Mouse (Mus musculus) intestine, embryonic 16.5 days (tissue): Measurements from ENCODE around the gene Ldlrad2. TPM values are rescaled to one million over a fixed set of nuclear protein-coding genes. Genes with fewer than 3 reads are reported as not detected.

Experiments used
- ATAC-seq: fragments of 200-750 bp; cut with Nextera tagmentation; 2 replicates; pipeline ENCODE4 v1.8.0; 2017; ENCODE audit warnings: moderate TSS enrichment, moderate library complexity
- H3K27ac ChIP-seq: fragments of 300-500 bp; sonication (generic); 2 replicates; pipeline ENCODE4 v1.5.1; 2014; ENCODE audit warnings: mild to moderate bottlenecking, low read length
- H3K27me3 ChIP-seq: fragments of 300-500 bp; sonication (generic); replicated peaks from 2 replicates; pipeline ENCODE4 v1.6.1; 2014; ENCODE audit warnings: low read length, control low read depth, mixed read lengths; ENCODE audit not compliant: control insufficient read depth, insufficient read depth
- H3K36me3 ChIP-seq: fragments of 300-500 bp; sonication (generic); 2 replicates; pipeline ENCODE4 v1.6.1; 2014; ENCODE audit warnings: low read length, control low read depth; ENCODE audit not compliant: control insufficient read depth, insufficient read depth
- H3K4me1 ChIP-seq: fragments of 300-500 bp; sonication (generic); 2 replicates; pipeline ENCODE4 v1.6.1; 2014; ENCODE audit warnings: low read length, control low read depth, mixed read lengths; ENCODE audit not compliant: control insufficient read depth, insufficient read depth
- H3K4me2 ChIP-seq: fragments of 300-500 bp; sonication (generic); 2 replicates; pipeline ENCODE4 v1.6.1; 2014; ENCODE audit warnings: low read depth, low read length, control low read depth
- H3K4me3 ChIP-seq: fragments of 300-500 bp; sonication (generic); 2 replicates; pipeline ENCODE4 v1.5.1; 2014; ENCODE audit warnings: mild to moderate bottlenecking, low read length
- H3K9ac ChIP-seq: fragments of 300-500 bp; sonication (generic); 2 replicates; pipeline ENCODE4 v1.6.1; 2014; ENCODE audit warnings: low read depth, low read length
- H3K9me3 ChIP-seq: fragments of 300-500 bp; sonication (generic); 2 replicates; pipeline ENCODE4 v1.6.1; 2016; ENCODE audit warnings: low read length, control low read depth; ENCODE audit not compliant: control insufficient read depth
- WGBS: fragments of 180-500 bp; shearing (Covaris S2); extraction: QIAGEN DNeasy Blood & Tissue Kit; methylation state at CpG from one replicate; pipeline ENCODE4 v1.1.7; 2014; 5-methylcytosine and 5-hydroxymethylcytosine counted together
- polyA plus RNA-seq: library from polyadenylated mRNA; unstranded; fragments of >200 nt; fragmentation: Nextera tagmentation; extraction: Ambion mirVana; gene quantifications from 2 replicates; pipeline ENCODE4 v1.2.1, GENCODE M21; 2015

The Ldlrad2 gene
- polyA plus RNA-seq = not detected in 2 replicates

DNA sequence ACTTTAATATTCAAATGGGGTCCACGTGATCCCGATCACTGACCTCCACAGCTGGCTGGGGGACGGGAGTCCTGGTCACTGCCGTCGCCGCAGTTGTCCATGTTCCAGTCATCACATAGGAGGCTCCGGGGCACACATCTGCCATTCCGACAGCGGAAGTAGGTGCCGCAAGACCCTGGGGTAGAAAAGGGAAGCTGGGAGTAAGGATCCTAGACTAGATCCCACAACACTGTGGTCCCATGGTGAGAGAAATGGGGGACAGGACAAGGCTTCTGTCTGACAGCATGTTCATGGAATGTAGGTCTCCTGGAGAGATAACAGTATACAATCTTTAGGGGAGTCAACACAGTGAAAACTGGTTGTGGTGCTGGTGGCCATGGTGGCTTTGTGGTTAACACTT, at the start of gene Ldlrad2:
Gene Ldlrad2, minus strand, starts transcription at position 101 of the 400 bp plus-strand sequence.
- no peak for ATAC-seq
- 92% methylated on average over 10 of the region's 10 CpGs for WGBS
- Histone ChIP-seq H3K4me2 (no peak within 1 kb of the TSS), H3K27me3 (no peaks in the 10 kb centered on the region), H3K9me3 (no peaks in the 10 kb centered on the region), H3K4me3 (no peak within 1 kb of the TSS), H3K9ac (no peak within 1 kb of the TSS), H3K4me1 (peaks cover 5% of the 10 kb centered on the region; the same call in 1 of the 2 replicates), H3K36me3 (0 out of 2 replicates have a peak, but pooled peaks cover 2% of the 10 kb centered on the region), H3K27ac (no peak within 1 kb of the TSS)

DNA sequence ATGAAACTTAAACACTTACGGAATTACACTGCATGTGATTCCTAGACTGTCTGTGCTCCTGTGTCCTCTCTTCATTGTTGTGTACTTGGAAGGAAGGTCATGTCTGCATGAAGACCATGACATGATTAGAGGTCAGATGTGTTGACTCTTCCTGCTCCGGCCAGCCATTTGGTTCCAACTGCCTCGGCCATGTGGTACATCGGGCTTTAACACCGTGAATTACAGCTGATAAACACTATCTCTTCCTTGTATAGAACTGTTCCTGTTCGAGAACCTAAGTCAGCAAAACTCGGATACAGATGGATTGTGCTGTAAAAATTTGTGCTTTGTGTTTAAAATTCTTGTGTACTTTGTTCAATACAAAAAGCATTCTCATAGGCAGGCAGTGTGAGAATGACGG, 48.5 kb upstream of the Ldlrad2 start:
- H3K36me3 ChIP-seq = peaks cover 13% of the 10 kb centered on the region

DNA sequence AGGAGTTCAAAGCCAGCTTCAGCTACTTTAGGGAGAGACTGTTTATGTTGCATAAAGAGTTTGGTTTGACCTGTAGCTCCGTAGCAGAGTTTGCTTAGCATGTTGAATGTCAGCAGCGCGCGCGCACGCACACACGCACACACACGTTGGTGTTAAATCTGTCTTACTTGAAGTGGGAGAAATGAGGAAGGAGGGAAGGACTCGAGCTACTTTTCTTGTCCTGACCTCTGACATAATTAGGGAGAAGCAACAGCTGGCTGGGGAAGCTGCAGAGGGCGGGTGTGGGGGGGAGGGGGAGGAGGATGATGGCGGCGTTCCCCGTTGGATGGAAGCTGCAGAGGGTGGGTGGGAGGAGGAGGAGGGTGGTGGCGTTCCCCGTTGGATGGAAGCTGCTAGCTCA, 35.9 kb upstream of the Ldlrad2 start:
- H3K27me3 ChIP-seq = no peaks in the 10 kb centered on the region
- peaks cover 2% of the 10 kb centered on the region; the same call in 1 of the 2 replicates for H3K4me1 ChIP-seq
- ATAC-seq = no peak
- H3K9ac ChIP-seq = no peak overlapping the region
- no peak overlapping the region for H3K27ac ChIP-seq
- no peak overlapping the region for H3K4me2 ChIP-seq
- no peak overlapping the region for H3K4me3 ChIP-seq
- peaks cover 33% of the 10 kb centered on the region for H3K36me3 ChIP-seq
- H3K9me3 ChIP-seq = no peaks in the 10 kb centered on the region
- WGBS = 58% methylated on average over 15 of the region's 15 CpGs

More for the DNA sequence above, 48.5 kb upstream of the Ldlrad2 start:
- Histone ChIP-seq H3K27ac (no peak overlapping the region), H3K9ac (no peak overlapping the region), H3K4me2 (no peak overlapping the region), H3K9me3 (no peaks in the 10 kb centered on the region), H3K4me1 (no peaks in the 10 kb centered on the region), H3K4me3 (no peak overlapping the region), H3K27me3 (no peaks in the 10 kb centered on the region)
- no peak for ATAC-seq
- 87% methylated on average over 8 of the region's 8 CpGs for WGBS

DNA sequence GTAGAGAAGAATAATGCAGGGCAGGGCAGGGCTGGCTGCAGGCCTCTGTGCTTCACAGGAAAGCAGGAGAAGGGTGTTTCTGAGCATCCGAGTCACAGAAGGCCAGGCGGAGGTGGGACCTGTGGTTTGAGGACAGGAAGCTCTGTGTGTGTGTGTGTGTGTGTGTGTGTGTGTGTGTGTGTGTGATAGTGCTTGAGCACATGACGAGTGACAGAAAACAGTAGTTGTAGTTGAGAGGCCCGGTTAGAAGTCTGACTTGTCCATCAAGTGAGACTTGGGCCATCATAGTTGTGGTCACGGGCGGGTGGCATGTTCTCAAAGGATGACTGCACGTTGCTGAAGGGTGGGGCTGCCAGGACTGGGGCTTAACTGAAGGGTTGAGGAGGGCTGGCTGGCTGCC, 35.3 kb upstream of the Ldlrad2 start:
- H3K27me3 ChIP-seq = no peaks in the 10 kb centered on the region
- H3K4me1 ChIP-seq = peaks cover 2% of the 10 kb centered on the region; the same call in 1 of the 2 replicates
- H3K27ac ChIP-seq = no peak overlapping the region
- H3K9me3 ChIP-seq = no peaks in the 10 kb centered on the region
- H3K9ac ChIP-seq = no peak overlapping the region
- H3K4me3 ChIP-seq = no peak overlapping the region
- no peak overlapping the region for H3K4me2 ChIP-seq
- 72% methylated on average over 7 of the region's 7 CpGs for WGBS
- ATAC-seq = no peak
- H3K36me3 ChIP-seq = peaks cover 33% of the 10 kb centered on the region

DNA sequence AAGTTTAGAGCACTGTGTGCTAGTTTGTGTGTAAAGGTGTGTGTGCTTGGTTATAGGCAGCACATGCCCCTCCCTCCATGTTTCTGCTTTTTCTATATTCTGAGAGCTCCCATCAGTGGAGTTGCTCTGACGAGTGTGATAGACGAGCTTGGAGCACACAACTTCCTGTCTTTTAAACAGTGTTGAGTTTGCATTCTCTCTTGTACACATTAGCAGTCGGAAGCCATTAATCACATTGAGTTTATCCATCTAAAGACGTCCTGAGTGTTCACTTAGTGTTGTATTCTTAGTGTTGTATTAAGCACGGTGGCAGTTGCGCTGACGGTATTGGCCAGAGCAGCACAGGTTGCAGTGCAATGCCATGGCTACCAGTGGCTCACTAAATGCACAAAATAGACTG, 34.9 kb upstream of the Ldlrad2 start:
- H3K9me3 ChIP-seq = no peaks in the 10 kb centered on the region
- no peak overlapping the region for H3K4me3 ChIP-seq
- H3K4me1 ChIP-seq = peaks cover 2% of the 10 kb centered on the region; the same call in 1 of the 2 replicates
- WGBS = 51% methylated on average over 7 of the region's 7 CpGs
- no peak overlapping the region for H3K9ac ChIP-seq
- H3K27ac ChIP-seq = no peak overlapping the region
- peaks cover 33% of the 10 kb centered on the region for H3K36me3 ChIP-seq
- H3K27me3 ChIP-seq = no peaks in the 10 kb centered on the region
- no peak overlapping the region for H3K4me2 ChIP-seq
- ATAC-seq = no peak

DNA sequence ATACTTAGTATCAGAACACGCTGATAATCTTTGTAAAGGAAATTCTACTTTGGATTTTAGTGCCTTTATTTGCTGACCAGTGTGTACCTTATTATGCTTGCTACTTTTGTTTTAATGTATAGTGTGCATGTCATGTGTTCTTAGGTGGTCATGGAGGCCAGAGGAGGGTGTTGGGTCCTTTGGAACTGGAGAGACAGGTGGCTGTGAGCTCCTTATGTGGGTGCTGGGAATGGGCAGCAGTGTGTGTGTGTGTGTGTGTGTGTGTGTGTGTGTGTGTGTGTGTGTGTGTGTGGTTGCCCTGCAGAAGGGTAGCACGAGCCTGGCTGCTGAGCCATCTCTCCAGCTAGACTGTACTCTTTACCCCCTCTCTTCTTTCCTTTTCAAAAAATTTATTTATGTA, 32.7 kb upstream of the Ldlrad2 start:
- WGBS = 98% methylated on average over 2 of the region's 2 CpGs
- Histone ChIP-seq H3K27ac (no peak overlapping the region), H3K4me3 (no peak overlapping the region), H3K9ac (no peak overlapping the region), H3K27me3 (no peaks in the 10 kb centered on the region), H3K9me3 (no peaks in the 10 kb centered on the region), H3K4me1 (peaks cover 2% of the 10 kb centered on the region; the same call in 1 of the 2 replicates), H3K36me3 (peaks cover 23% of the 10 kb centered on the region), H3K4me2 (no peak overlapping the region)
- ATAC-seq = no peak

DNA sequence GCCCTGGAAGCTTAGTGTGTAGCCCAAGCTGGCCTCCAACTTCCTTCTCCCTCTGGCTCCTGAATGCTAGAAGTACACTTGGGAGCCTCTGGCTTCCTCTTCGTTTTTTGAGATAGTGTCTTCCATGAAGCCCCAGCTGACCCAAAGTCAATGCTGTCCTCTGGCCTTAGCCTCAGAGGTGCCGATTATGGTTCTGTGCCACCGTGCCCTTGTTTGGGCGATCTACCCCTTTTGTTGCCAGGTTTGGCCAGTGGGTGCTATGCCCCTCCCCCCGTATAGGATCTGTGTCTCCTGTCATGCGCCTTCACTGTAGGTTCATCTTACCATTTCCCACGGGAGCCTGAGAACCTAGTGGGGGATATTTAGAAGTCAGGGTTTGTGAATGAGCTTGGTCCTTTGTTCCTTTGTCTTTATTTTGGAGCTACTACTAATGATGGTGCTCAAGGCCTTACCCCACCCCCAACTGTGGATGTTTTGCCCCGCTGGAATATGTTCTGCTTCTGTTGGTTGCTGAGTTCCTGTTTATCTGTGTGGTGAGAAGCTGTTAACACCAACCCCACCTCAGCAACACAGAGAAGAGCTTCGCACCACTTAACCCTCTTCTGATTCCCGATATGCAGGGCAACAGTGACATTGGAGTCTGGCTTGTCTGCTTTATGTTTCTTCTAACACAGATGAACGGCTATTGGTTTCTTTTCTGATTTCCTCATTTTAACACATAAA, 29.2 kb upstream of the Ldlrad2 start:
- H3K36me3 ChIP-seq = peaks cover 13% of the 10 kb centered on the region; the same call in 1 of the 2 replicates
- H3K4me2 ChIP-seq = no peak overlapping the region
- H3K9ac ChIP-seq = no peak overlapping the region
- 76% methylated on average over 11 of the region's 11 CpGs for WGBS
- H3K4me1 ChIP-seq = peaks cover 7% of the 10 kb centered on the region
- H3K27me3 ChIP-seq = no peaks in the 10 kb centered on the region
- no peak overlapping the region for H3K4me3 ChIP-seq
- H3K27ac ChIP-seq = no peak overlapping the region
- H3K9me3 ChIP-seq = no peaks in the 10 kb centered on the region
- no peak for ATAC-seq

DNA sequence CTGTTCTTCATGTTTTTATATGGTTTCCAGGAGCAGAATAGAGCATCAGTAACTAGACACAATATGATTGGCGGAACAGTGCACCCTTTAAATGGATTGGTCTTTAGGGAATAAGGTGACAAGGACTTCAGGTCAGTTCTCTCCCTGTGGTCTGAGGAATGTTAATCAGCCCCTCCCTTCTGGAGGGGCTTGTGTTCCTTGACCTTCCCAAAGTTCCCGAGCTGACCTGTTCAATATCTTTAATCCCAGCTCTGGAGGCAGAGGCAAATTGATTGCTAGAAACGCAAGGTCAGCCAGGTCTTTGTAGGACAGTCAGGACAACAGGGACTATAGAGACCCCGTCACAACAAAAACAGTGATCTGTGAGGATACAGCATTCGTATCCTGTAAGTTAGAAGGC, 24.2 kb upstream of the Ldlrad2 start:
- WGBS = 80% methylated on average over 5 of the region's 5 CpGs
- Histone ChIP-seq H3K4me1 (peaks cover 33% of the 10 kb centered on the region), H3K36me3 (no peaks in the 10 kb centered on the region), H3K4me2 (no peak overlapping the region), H3K9me3 (no peaks in the 10 kb centered on the region), H3K9ac (no peak overlapping the region), H3K27ac (no peak overlapping the region), H3K27me3 (no peaks in the 10 kb centered on the region), H3K4me3 (no peak overlapping the region)
- ATAC-seq = no peak

DNA sequence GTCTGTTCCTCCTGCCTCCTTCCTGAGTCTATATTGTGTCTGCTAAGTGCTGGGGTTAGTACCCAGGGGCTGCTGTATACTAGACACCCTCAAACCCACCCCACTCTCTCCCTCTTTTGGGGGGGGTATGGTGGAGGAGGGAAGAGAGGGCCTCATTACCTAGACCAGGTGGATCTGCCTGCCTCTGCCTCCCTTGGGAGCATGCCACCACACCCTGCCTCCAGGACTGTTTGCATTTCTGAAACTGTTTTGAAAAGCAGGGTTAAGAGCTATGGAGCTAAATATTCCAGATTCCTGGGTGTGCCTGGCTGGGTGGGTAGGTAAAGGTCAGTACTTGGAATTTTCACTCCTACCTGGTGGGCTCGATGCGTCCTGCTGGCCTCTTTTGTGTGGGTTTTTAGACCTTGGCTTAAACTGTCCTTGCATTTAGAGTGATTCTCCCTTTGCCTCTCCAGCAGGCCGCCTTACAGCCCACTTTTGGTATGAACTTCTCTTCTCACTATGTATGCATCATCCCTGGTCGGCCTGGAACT, 22.8 kb upstream of the Ldlrad2 start:
- no peak overlapping the region for H3K9ac ChIP-seq
- ATAC-seq = no peak
- 89% methylated on average over 4 of the region's 4 CpGs for WGBS

More for the DNA sequence above, 22.8 kb upstream of the Ldlrad2 start:
- Histone ChIP-seq H3K9me3 (no peaks in the 10 kb centered on the region), H3K36me3 (no peaks in the 10 kb centered on the region), H3K4me3 (no peak overlapping the region), H3K27me3 (no peaks in the 10 kb centered on the region), H3K27ac (no peak overlapping the region), H3K4me1 (peaks cover 33% of the 10 kb centered on the region), H3K4me2 (no peak overlapping the region)
